Mouse (Mus musculus) heart, embryonic 10.5 days (tissue): Measurements from ENCODE around the gene Steap2. TPM values are rescaled to one million over a fixed set of nuclear protein-coding genes. Genes with fewer than 3 reads are reported as not detected.
A peak's percentile ranks its signal among the peaks of the same experiment; 100 is the strongest.
"Not testable (repeated sequence)": the region's sequence is repeated elsewhere in the genome, so short reads cannot be mapped to it uniquely, and the experiment has no call there.

Experiments
- DNase-seq: peaks from one replicate; pipeline ENCODE4 v3.0.0-alpha.2; 2017; ENCODE audit warnings: low spot score
- H3K27ac ChIP-seq: fragments of 300-500 bp; sonication (generic); 2 replicates; pipeline ENCODE4 v1.5.1; 2016; ENCODE audit warnings: mild to moderate bottlenecking
- H3K27me3 ChIP-seq: fragments of 300-500 bp; sonication (generic); 2 replicates; pipeline ENCODE4 v1.6.1; 2016; ENCODE audit warnings: mild to moderate bottlenecking; ENCODE audit not compliant: poor library complexity, insufficient read depth, severe bottlenecking
- H3K36me3 ChIP-seq: fragments of 300-500 bp; sonication (generic); 2 replicates; pipeline ENCODE4 v1.6.1; 2016; ENCODE audit warnings: mild to moderate bottlenecking, moderate library complexity
- H3K4me1 ChIP-seq: fragments of 300-500 bp; sonication (generic); 2 replicates; pipeline ENCODE4 v1.6.1; 2016; ENCODE audit warnings: mild to moderate bottlenecking
- H3K4me3 ChIP-seq: fragments of 300-500 bp; sonication (generic); 2 replicates; pipeline ENCODE4 v1.5.1; 2016; ENCODE audit warnings: mild to moderate bottlenecking, moderate library complexity
- H3K9me3 ChIP-seq: fragments of 300-500 bp; sonication (generic); 2 replicates; pipeline ENCODE4 v1.6.1; 2016; ENCODE audit warnings: mild to moderate bottlenecking, moderate library complexity
- WGBS: fragments of 180-500 bp; shearing (Covaris S2); methylation state at CpG from one replicate; pipeline ENCODE4 v1.1.7; 2016; 5-methylcytosine and 5-hydroxymethylcytosine counted together
- polyA plus RNA-seq: library from polyadenylated mRNA; unstranded; fragments of >200 nt; fragmentation: Nextera tagmentation; extraction: Ambion mirVana; gene quantifications from 2 replicates; pipeline ENCODE4 v1.2.1, GENCODE M21; 2016

Steap2 gene
- polyA plus RNA-seq, 1 experiment from 2014 or later, result 6.9 TPM

DNA sequence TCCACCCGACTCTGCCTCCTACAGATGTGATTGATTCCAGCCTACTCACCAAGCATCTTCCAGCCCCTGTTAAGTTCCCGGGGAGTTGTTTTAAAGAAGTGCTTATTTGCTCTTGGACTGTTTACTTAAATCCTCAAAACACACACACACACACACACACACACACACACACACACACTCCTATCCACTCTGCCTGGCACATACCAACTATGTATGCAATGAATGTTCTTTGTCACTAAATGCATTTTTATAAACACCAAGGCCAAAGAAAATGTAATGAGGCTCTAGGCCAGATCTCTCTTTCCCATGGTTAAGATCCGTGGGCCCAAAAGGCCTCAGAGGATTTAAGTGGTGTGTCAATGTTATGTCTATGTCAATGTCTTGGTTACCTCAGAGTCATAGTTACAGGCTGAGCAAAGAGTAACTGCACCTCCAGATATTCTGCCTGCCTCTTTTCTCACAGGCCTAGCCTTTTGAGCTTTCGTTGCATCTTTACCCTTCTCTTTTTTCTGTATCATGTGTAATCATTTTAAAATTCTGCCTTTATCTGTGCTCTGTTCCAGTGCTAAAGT lies 2.1 kb downstream of the Steap2 start:
- H3K36me3 ChIP-seq, result no peaks in the 10 kb centered on the region
- no peaks in the 10 kb centered on the region for H3K4me1 ChIP-seq
- DNase-seq, result no peak
- H3K27me3 ChIP-seq, result no peaks in the 10 kb centered on the region
- no peak overlapping the region for H3K27ac ChIP-seq
- no peak overlapping the region for H3K4me3 ChIP-seq
- 48% methylated on average over 4 of the region's 4 CpGs for WGBS
- H3K9me3 ChIP-seq, result no peaks in the 10 kb centered on the region

DNA sequence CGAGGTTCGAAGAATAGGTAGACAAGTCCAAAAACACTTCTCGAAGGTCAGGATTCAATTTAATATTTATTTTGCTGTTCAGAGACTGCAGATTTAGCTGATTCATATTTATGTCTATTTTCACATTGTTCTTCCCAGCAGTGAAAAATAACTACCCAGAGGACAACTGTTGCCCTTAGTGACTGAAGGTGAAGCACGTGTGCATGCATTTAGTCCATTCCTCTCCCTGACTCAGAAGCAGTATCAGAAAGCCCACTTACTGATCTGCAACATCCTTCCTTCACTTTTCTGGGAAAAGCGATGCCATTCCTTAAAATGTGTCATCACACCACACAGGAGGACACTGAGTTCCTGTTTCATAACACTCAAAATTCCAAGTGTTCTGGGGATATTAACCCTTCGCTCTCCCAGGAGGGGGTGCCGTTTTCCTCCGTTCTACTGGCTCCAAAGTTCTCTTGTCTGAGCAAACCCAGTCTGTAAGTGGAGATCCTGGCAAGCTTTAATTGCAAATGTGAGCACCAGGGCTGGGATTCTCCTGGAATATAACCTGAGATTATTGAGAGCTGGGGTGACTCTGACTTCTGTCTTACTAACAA lies 5.3 kb downstream of the Steap2 start:
- H3K27me3 ChIP-seq, result no peaks in the 10 kb centered on the region
- DNase-seq, result no peak
- H3K27ac ChIP-seq, result no peak overlapping the region
- WGBS, result 72% methylated on average over 8 of the region's 8 CpGs
- no peaks in the 10 kb centered on the region for H3K36me3 ChIP-seq
- H3K9me3 ChIP-seq, result no peaks in the 10 kb centered on the region
- no peak overlapping the region for H3K4me3 ChIP-seq
- H3K4me1 ChIP-seq, result 0 out of 2 replicates have a peak, but pooled peaks cover 7% of the 10 kb centered on the region

DNA sequence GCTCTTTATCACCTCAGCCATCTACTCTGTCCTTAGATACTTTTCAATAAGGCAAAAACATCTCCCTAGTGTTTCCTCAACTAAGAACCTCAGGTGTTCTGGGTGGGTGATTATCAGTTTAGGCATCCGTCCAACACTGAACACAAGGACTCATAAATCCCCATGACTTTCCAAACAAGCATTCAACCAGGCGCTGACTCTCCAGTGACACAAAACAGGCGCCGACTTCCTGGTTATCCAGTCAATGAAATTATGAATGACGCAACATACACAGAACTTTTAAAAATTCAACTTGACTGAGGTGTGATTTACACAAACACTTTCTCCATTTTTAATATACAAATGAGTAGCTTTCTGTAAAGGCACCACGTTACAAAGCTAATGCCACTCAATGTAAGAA lies 6.2 kb downstream of the Steap2 start:
- no peak for DNase-seq

DNA sequence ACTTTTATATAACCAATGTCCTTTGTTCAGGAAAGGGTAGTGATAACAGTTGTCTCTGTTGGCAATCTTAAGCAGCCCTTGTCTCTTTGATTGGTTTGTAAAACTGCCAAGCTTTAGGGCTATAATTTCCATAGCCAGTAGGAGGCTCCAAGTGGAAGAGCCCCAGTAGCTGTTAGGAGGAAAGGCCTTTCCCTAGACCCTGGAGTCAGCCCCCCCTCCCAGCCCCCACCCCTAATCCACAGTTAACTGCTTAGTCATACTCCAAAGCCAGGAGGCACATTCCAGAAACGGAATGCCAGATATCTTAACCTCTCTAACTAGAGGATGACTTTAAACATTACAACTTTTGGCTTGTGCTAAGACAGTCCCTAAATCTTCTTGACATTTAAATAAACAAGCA lies 7.4 kb downstream of the Steap2 start:
- DNase-seq, result no peak

More for the DNA sequence above, 6.2 kb downstream of the Steap2 start:
- Histone ChIP-seq H3K4me3 (no peak overlapping the region), H3K4me1 (0 out of 2 replicates have a peak, but pooled peaks cover 7% of the 10 kb centered on the region), H3K36me3 (no peaks in the 10 kb centered on the region), H3K27me3 (no peaks in the 10 kb centered on the region), H3K27ac (no peak overlapping the region), H3K9me3 (no peaks in the 10 kb centered on the region)
- 78% methylated on average over 6 of the region's 6 CpGs for WGBS

DNA sequence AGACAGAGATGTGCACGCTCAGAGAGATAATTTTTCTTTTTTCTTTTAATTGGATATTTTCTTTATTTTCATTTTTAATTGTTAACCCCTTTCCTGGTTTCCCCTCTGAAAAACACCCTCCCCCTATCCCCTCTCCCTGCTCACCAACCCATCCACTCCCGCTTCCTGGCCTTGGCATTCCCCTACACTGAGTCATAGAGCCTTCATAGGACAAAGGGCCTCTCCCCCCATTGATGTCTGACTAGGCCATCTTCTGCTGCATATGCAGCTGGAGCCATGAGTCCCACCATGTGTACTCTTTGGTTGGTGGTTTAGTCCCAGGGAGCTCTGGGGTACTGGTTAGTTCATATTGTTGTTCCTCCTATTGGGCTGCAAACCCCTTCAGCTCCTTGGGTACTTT lies 9.4 kb downstream of the Steap2 start:
- 55% methylated on average over 2 of the region's 2 CpGs for WGBS
- not testable (repeated sequence) for H3K9me3 ChIP-seq, DNase-seq, H3K4me1 ChIP-seq, H3K4me3 ChIP-seq, H3K36me3 ChIP-seq, H3K27me3 ChIP-seq, H3K27ac ChIP-seq

More for the DNA sequence above, 7.4 kb downstream of the Steap2 start:
- Histone ChIP-seq H3K9me3 (no peaks in the 10 kb centered on the region), H3K36me3 (no peaks in the 10 kb centered on the region), H3K4me3 (no peak overlapping the region), H3K27me3 (no peaks in the 10 kb centered on the region), H3K4me1 (0 out of 2 replicates have a peak, but pooled peaks cover 7% of the 10 kb centered on the region), H3K27ac (no peak overlapping the region)
- 3% methylated on average over 1 of the region's 1 CpGs for WGBS

DNA sequence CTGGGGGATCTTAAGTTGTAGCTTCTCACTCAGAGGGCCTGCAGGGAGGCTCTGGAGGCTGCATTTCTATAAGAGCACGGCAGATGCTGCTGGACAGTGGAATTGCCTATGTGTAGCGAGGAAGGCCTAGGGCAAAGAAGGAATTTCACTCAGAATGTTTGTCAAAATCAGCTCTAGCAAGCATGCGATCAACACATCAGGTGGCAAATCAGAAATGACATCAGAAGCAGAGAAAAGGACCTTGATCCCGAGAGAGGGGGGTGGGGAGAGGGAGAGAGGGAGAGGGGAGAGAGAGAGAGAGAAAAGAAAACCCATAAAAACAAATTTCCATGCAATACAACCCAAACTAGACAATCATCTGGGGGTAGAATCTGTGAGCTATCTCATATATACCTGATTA lies 11.1 kb downstream of the Steap2 start:
- H3K36me3 ChIP-seq, result no peaks in the 10 kb centered on the region
- H3K4me1 ChIP-seq, result 0 out of 2 replicates have a peak, but pooled peaks cover 7% of the 10 kb centered on the region
- WGBS, result 74% methylated on average over 4 of the region's 4 CpGs
- no peaks in the 10 kb centered on the region for H3K9me3 ChIP-seq
- no peak overlapping the region for H3K4me3 ChIP-seq
- H3K27me3 ChIP-seq, result no peaks in the 10 kb centered on the region
- H3K27ac ChIP-seq, result no peak overlapping the region
- DNase-seq, result no peak

DNA sequence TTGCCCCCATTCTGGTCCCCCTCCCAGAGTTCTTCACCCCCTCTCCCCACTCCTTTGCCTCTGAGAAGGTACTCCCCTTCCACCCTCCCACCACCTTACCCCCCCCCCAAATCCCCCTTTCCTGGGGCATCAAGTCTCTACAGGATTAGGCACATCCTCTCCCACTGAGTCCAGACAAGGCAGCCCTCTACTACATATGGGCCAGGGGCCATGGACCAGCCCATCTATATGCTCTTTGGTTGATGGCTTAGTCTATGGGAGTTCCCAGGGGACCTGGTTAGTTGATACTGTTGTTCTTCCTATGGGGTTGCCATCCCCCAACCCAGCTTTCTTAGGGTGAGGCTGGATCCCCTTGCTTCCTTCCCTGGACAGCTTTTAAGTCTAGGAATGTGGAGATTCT lies 14.9 kb downstream of the Steap2 start:
- DNase-seq, result no peak
- Histone ChIP-seq H3K36me3 (peaks cover 10% of the 10 kb centered on the region; the same call in 1 of the 2 replicates), H3K9me3 (no peaks in the 10 kb centered on the region), H3K4me3 (no peak overlapping the region), H3K27me3 (no peaks in the 10 kb centered on the region), H3K4me1 (no peaks in the 10 kb centered on the region), H3K27ac (no peak overlapping the region)

DNA sequence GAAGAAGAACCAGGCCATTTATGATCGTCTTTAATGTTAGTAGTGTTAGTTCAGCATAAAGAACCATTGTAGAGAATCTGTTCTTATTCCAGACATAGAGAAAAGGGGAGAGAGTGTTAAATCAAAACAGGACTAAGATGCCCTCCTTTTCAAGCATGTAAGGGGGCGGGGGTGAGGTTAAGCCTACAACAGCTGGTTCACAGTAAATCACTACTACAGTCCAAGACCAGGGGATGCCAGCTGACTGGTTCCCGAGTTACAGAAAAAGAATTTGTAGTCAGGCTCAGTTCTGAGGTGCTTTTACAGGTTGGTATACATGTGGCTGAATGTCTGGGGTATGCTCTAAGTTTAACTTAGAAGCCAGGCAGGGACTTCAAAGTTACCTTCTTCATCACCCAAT lies 18.3 kb downstream of the Steap2 start:
- peaks cover 10% of the 10 kb centered on the region; the same call in 1 of the 2 replicates for H3K36me3 ChIP-seq
- DNase-seq, result no peak
- 83% methylated on average over 3 of the region's 3 CpGs for WGBS

DNA sequence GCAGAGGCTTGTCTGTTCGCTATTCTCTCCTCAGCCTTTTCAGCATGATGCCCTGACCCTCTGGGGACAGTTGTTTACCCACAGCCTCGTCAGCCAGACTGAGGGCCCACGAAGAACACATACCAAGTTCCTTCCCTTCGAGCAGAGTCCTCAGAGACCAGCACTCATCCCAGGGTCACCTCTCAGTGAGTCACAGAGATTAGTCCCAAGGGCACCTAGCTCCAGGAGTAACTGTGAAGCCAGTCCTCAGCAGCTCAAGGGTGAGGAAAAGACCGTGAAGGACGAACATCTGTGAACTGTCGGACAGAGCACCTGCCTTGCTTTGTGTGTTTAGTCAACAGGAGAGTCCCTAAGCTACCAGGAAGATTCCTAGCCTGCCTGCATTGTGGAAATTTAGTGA lies 25.5 kb downstream of the Steap2 start:
- DNase-seq, result no peak
- H3K27ac ChIP-seq, result no peak overlapping the region
- no peaks in the 10 kb centered on the region for H3K36me3 ChIP-seq
- H3K27me3 ChIP-seq, result no peaks in the 10 kb centered on the region
- 0 out of 2 replicates have a peak, but pooled peaks cover 3% of the 10 kb centered on the region for H3K4me1 ChIP-seq
- H3K4me3 ChIP-seq, result no peak overlapping the region
- WGBS, result 57% methylated on average over 7 of the region's 7 CpGs
- no peaks in the 10 kb centered on the region for H3K9me3 ChIP-seq

More for the DNA sequence above, 18.3 kb downstream of the Steap2 start:
- H3K9me3 ChIP-seq, result no peaks in the 10 kb centered on the region
- H3K27me3 ChIP-seq, result no peaks in the 10 kb centered on the region
- no peak overlapping the region for H3K4me3 ChIP-seq
- no peak overlapping the region for H3K27ac ChIP-seq
- H3K4me1 ChIP-seq, result no peaks in the 10 kb centered on the region

DNA sequence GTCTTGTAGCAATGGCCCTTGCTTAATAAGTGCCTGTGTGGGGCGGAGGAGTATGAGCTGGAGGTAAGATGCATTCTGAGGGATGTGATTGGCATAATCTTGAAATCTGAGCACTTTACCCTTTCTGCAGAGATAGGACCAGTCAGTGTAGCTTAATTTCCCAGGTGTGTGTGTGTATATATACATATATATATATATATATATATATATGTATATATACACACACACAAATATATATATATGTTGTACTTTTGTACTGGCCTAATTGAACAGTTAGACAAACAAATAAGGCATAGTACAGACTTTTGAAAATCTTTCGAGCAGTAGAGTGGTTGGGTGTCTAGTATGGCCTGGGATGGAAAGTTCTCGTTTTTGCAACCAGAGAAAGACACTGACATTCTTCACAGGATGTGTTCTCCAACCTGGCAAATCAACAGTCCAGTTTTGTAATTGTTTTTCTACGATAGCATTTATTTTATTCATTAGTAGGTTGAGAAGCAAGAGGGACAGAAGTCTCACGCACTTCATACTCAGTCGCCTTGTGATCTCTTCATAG lies 29.9 kb downstream of the Steap2 start:
- no peaks in the 10 kb centered on the region for H3K9me3 ChIP-seq
- 64% methylated on average over 6 of the region's 6 CpGs for WGBS
- H3K36me3 ChIP-seq, result no peaks in the 10 kb centered on the region
- H3K27ac ChIP-seq, result peak overlapping the region; percentile 81
- no peaks in the 10 kb centered on the region for H3K27me3 ChIP-seq
- H3K4me3 ChIP-seq, result peak overlapping the region; percentile 80
- H3K4me1 ChIP-seq, result 0 out of 2 replicates have a peak, but pooled peaks cover 3% of the 10 kb centered on the region
- DNase-seq, result no peak

DNA sequence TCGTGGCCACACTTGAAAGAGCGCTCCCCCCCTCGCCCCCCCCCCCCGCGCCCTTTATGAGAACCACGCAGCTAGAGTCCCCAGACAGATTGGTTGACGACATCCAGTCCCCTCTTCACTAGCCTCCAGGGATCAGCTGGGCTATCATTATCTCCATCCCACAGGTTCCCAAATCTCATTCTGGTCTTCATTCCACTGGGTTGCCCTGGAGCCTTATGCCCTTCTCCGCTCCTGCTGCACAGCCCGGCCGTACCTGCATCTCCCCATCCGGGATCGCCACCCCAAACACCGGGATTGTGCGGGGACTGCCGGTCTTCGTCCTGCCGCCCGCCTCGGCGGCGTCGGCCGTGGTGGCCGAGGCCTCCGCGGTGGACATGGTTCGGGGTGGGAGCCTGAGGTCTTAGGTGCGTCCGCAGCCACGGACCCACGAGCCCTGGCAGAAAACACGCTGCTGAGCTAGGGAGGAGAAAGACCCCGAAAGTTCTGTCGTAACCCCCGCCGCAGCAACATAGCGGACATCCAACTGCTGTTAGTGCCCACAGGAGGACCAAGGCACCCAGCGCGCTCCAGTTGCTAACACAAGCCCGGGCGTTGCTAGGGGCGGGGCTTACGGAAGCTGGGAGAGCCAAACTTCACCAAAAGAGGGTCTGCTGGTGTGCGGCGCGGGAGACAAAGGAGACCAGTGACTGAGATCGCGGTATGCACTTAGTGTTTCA lies 30.6 kb downstream of the Steap2 start, which contains the start of gene Cfap69:
Cfap69 (minus strand) TSS at position 585 of the 716 bp plus-strand sequence.
- Histone ChIP-seq H3K4me3 (peak within 1 kb of the TSS; percentile 80), H3K36me3 (no peaks in the 10 kb centered on the region), H3K9me3 (no peaks in the 10 kb centered on the region), H3K27me3 (no peaks in the 10 kb centered on the region), H3K27ac (peak within 1 kb of the TSS; percentile 81), H3K4me1 (0 out of 2 replicates have a peak, but pooled peaks cover 1% of the 10 kb centered on the region)
- DNase-seq, result peak; percentile 93
- under 1% methylated on average over 48 of the region's 48 CpGs for WGBS

DNA sequence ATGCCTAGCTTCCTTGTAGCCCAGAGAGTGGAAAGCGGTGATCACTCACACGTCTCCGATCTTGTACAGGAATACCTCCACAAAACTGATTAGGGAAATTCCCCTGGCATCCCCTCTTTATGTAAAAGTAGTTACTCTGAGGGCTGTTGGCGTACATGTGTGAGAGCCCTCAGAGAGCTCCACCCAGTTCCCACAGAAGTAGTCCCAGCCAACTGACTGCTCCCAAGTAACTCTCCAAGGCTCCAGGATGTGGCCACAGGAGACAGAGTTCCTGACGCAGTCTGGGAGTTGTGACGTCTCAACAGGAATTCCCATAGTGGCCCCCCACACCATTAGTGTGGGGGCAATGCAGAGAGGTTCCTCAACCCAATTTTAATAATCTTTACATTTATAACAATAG lies 31.3 kb downstream of the Steap2 start:
- no peak for DNase-seq
- Histone ChIP-seq H3K9me3 (no peaks in the 10 kb centered on the region), H3K36me3 (no peaks in the 10 kb centered on the region), H3K27ac (no peak overlapping the region), H3K4me3 (no peak overlapping the region; the same call in 1 of the 2 replicates), H3K4me1 (no peaks in the 10 kb centered on the region), H3K27me3 (no peaks in the 10 kb centered on the region)
- 36% methylated on average over 6 of the region's 6 CpGs for WGBS

DNA sequence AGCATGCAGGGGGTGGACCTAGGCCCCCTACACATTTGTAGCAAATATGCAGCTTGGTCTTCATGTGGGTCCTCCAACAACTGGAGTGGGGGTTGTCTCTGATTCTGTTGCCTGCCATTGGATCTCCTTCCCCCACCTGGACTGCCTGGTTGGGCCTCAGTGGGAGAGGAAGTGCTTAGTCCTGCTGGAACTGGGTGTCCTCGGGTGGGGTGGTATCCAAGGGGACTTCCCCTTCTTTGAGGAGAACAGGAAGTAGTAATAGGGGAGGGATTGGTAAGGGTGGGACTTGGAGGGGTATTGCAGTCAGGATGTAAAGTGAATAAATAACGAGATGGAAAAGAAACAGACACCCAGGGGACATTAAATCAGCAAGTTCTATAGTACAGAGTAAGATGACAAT lies 35.7 kb downstream of the Steap2 start:
- Histone ChIP-seq H3K36me3 (no peaks in the 10 kb centered on the region), H3K9me3 (no peaks in the 10 kb centered on the region), H3K27ac (no peak overlapping the region), H3K27me3 (no peaks in the 10 kb centered on the region), H3K4me1 (no peaks in the 10 kb centered on the region), H3K4me3 (no peak overlapping the region)
- DNase-seq, result no peak
- WGBS, result 42% methylated on average over 2 of the region's 2 CpGs
